Mouse (Mus musculus) megakaryocyte, adult 5-6 weeks (primary cell): ENCODE results near the gene Ticam1. TPM values are rescaled to one million over a fixed set of nuclear protein-coding genes. Genes with fewer than 3 reads are reported as not detected.
A peak's percentile ranks its signal among the peaks of the same experiment; 100 is the strongest.

Experiments used
- ATAC-seq: 2 replicates; pipeline ENCODE4 v1.8.0; 2016; ENCODE audit warnings: mild to moderate bottlenecking, inconsistent platforms; ENCODE audit not compliant: poor library complexity, severe bottlenecking
- total RNA-seq, 2 experiments: library from RNA; stranded (forward) in 1 of 2; stranded (reverse) in 1 of 2; fragments of 153-499, 151-499 nt in 1 of 2; fragments of 221-1000, 200-1000 nt in 1 of 2; gene quantifications; 2 replicates each; pipeline versions ENCODE4 v1.2.3 to v1.2.4; 2015 to 2017

Gene Ticam1
- total RNA-seq, 2 experiments from 2014 or later: 6.0 to 14.3 TPM

DNA sequence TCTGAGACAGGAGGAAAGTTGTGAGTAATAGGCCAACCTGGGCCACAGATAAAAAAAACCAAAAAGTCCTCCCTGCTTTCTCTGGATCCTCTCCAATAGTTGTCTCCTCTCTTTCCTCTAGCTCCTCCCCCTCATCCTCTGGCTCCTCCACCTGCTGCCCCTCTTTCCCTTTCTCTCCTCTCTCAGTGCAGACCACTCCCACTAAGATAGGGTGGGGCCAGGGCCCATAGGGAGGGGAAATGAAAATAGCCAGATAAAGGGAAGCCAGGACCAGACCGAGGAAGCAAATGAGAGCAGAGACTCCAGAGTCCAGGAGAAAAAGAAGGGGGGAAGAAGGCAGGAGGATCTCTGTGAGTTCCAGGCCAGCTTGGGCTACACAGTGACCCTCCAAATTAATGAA, 51.7 kb downstream of the Ticam1 start:
- no peak for ATAC-seq

DNA sequence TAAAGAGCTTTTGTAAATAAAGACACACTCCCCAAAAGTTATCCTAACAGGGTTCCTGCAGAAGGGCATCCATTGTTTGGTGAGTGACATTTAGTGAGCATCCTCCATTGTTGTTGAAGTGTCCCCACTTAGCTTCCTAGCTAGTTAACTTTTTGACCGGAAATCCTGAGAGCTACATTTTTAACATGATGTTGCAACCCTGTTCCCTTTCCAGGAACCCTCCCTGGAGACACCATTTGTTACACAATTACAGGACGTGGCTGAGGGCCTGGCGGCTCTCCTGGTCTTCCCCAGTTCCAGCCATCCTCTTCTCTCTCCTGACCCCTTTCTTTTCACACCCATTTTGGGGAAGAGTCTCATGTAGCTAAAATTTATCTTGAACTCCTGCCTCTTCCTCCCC, 56.8 kb downstream of the Ticam1 start:
- ATAC-seq: peak; percentile 46

Other genes starting within 250 kb of the Ticam1 start
- gene Sh3gl1, start 240.2 kb downstream of the Ticam1 start, total RNA-seq (2015): 21.7 and 22.3 TPM in 2 replicates
- 28.4 and 35.0 TPM in 2 replicates for gene Sh3gl1, start 240.2 kb downstream of the Ticam1 start, total RNA-seq (2017)
- 8.1 and 9.6 TPM in 2 replicates for gene Chaf1a, start 236.3 kb downstream of the Ticam1 start, total RNA-seq (2015)
- 18.3 and 22.2 TPM in 2 replicates for gene Chaf1a, start 236.3 kb downstream of the Ticam1 start, total RNA-seq (2017)
- 12.9 and 13.2 TPM in 2 replicates for gene Ubxn6, start 201.8 kb downstream of the Ticam1 start, total RNA-seq (2015)
- 17.0 and 30.7 TPM in 2 replicates for gene Ubxn6, start 201.8 kb downstream of the Ticam1 start, total RNA-seq (2017)
- gene Hdgfl2, start 197.2 kb downstream of the Ticam1 start, total RNA-seq (2015): 14.9 and 17.9 TPM in 2 replicates
- gene Hdgfl2, start 197.2 kb downstream of the Ticam1 start, total RNA-seq (2017): 43.4 and 52.8 TPM in 2 replicates
- gene Plin4, start 167.0 kb downstream of the Ticam1 start, total RNA-seq (2015): 0.09 TPM in 2 replicates
- gene Plin4, start 167.0 kb downstream of the Ticam1 start, total RNA-seq (2017): 0.18 TPM in 1 of 2 replicates, not detected in the other
- 0.18 TPM in 1 of 2 replicates, not detected in the other for gene Plin5, start 159.2 kb downstream of the Ticam1 start, total RNA-seq (2015)
- gene Plin5, start 159.2 kb downstream of the Ticam1 start, total RNA-seq (2017): 0.45 TPM in 1 of 2 replicates, not detected in the other
- 17.6 and 20.1 TPM in 2 replicates for gene Lrg1, start 154.8 kb downstream of the Ticam1 start, total RNA-seq (2015)
- 23.9 and 33.9 TPM in 2 replicates for gene Lrg1, start 154.8 kb downstream of the Ticam1 start, total RNA-seq (2017)
- 1.5 TPM in 2 replicates for gene Sema6b, start 136.4 kb downstream of the Ticam1 start, total RNA-seq (2015)
- gene Sema6b, start 136.4 kb downstream of the Ticam1 start, total RNA-seq (2017): 2.0 and 2.7 TPM in 2 replicates
- gene Tnfaip8l1, start 114.3 kb downstream of the Ticam1 start, total RNA-seq (2015): 4.3 and 4.4 TPM in 2 replicates
- 3.2 and 4.8 TPM in 2 replicates for gene Tnfaip8l1, start 114.3 kb downstream of the Ticam1 start, total RNA-seq (2017)
- gene Mydgf, start 92.9 kb downstream of the Ticam1 start, total RNA-seq (2015): 27.0 and 32.5 TPM in 2 replicates
- gene Mydgf, start 92.9 kb downstream of the Ticam1 start, total RNA-seq (2017): 25.7 and 29.1 TPM in 2 replicates
- 25.4 and 26.2 TPM in 2 replicates for gene Dpp9, start 57.9 kb downstream of the Ticam1 start, total RNA-seq (2015)
- 17.3 and 18.1 TPM in 2 replicates for gene Dpp9, start 57.9 kb downstream of the Ticam1 start, total RNA-seq (2017)
- gene Fem1a, start 20.0 kb downstream of the Ticam1 start, total RNA-seq (2015): 10.2 and 11.8 TPM in 2 replicates
- 15.7 and 16.9 TPM in 2 replicates for gene Fem1a, start 20.0 kb downstream of the Ticam1 start, total RNA-seq (2017)
- 7.1 and 9.1 TPM in 2 replicates for gene Plin3, start 16.1 kb upstream of the Ticam1 start, total RNA-seq (2015)
- 28.3 and 29.2 TPM in 2 replicates for gene Plin3, start 16.1 kb upstream of the Ticam1 start, total RNA-seq (2017)
- not detected in 2 replicates for gene Arrdc5, start 23.5 kb upstream of the Ticam1 start, total RNA-seq (2015)
- not detected in 2 replicates for gene Arrdc5, start 23.5 kb upstream of the Ticam1 start, total RNA-seq (2017)
- 39.3 and 52.3 TPM in 2 replicates for gene Uhrf1, start 26.5 kb upstream of the Ticam1 start, total RNA-seq (2015)
- 83.7 and 101 TPM in 2 replicates for gene Uhrf1, start 26.5 kb upstream of the Ticam1 start, total RNA-seq (2017)
- gene Kdm4b, start 49.3 kb upstream of the Ticam1 start, total RNA-seq (2015): 8.0 and 10.8 TPM in 2 replicates
- gene Kdm4b, start 49.3 kb upstream of the Ticam1 start, total RNA-seq (2017): 6.7 and 7.1 TPM in 2 replicates
- 18.1 and 18.6 TPM in 2 replicates for gene Ptprs, start 199.7 kb upstream of the Ticam1 start, total RNA-seq (2015)
- gene Ptprs, start 199.7 kb upstream of the Ticam1 start, total RNA-seq (2017): 17.3 and 52.6 TPM in 2 replicates
- gene Znrf4, start 235.6 kb upstream of the Ticam1 start, total RNA-seq (2015): not detected in 2 replicates
- not detected in 2 replicates for gene Znrf4, start 235.6 kb upstream of the Ticam1 start, total RNA-seq (2017)